In the genomic region with DNA sequence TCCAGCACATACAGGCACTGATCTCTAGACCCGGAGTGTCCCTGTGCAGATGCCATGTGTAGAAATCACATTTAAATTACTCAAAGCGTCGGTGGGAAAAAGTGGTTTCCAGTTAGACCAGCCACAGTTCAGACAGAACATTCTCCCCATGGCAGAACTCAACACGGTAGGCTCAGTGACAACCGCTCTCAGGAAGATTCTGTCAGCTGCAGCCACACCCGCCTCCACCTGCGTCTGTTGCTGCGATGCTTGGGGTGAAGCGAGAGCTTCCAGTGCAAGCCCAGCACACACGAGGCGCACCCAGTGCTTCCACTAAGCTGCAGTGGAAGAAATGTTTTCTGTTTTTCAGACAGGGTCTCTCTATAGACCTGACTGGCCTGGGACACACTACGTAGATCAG, we compare ENCODE assay signal across 16 mouse cellular contexts. TPM values are rescaled to one million over a fixed set of nuclear protein-coding genes. Genes with fewer than 3 reads are reported as not detected.
DNase-seq lines count a peak whose midpoint lies in the region; TF ChIP-seq lines count a peak whose summit lies in the region.
"Had no signal": no experiment of that assay in that cellular context is flagged by ENCODE, and none has a peak within 500 bp of the region (broad histone marks: within the 10 kb centered on the region; RNA-seq: fewer than 3 reads in every experiment).

No protein-coding gene starts in this region.

- H3K4me3 ChIP-seq in left cerebral cortex, adult 2 months = no peak overlapping the region
- H3K4me3 ChIP-seq: forebrain, embryonic 13.5 days; gastrocnemius, adult 2 months; hindbrain, embryonic 12.5 days had no signal

- peak overlapping the region; percentile 42 for H3K27ac ChIP-seq in left cerebral cortex, adult 2 months
- H3K27ac ChIP-seq: forebrain, embryonic 13.5 days; gastrocnemius, adult 2 months had no signal

- peak; percentile 74 to 79 for DNase-seq in frontal cortex, adult 2 months (ENCODE audit: extremely low spot score in 1 of 2, low spot score in 1 of 2)
- no peak for DNase-seq in frontal cortex, postnatal 25 days (ENCODE audit: low spot score in 2 of 2)
- DNase-seq in left cerebral cortex, adult 2 months (ENCODE audit: extremely low spot score in 1 of 2, low spot score in 2 of 2) = no peak
- no peak for DNase-seq in left cerebral cortex, postnatal 4 days
- DNase-seq in brain, adult 2 months (ENCODE audit: low read depth, low spot score) = peak; percentile 84
- DNase-seq in telencephalon, adult 2 months (ENCODE audit: low read depth, low spot score) = peak; percentile 67
- DNase-seq: adrenal gland, postnatal 14 days; cerebellum, adult 2 months; cerebellum, postnatal 14 days; embryo, embryonic 11 days; gastrocnemius, adult 2 months; gastrocnemius, postnatal 25 days; heart, postnatal 10 days; heart, postnatal 4 days had no signal

- no peak for TF ChIP-seq CTCF in left cerebral cortex, adult 2 months (IDR thresholded peaks at IDR 0.05)

- intact Hi-C loops in left cerebral cortex, adult 2 months (cut with DNase I) = no loop called here
- intact Hi-C loops in left cerebral cortex, postnatal 4 days (cut with DNase I) = no loop called here

RNA-seq across cellular contexts. Expression of a gene that starts 13.4 kb away (rescaled TPM):
- polyA plus RNA-seq in frontal cortex, adult 2 months (2012; rRNA removed) = 2.2 TPM in 2 replicates
- 1 to 10 TPM in 1 of 2 experiments, under 1 TPM in 1; 0.95 to 2.2 TPM for total RNA-seq in left cerebral cortex, adult 2 months (2021)
- 1 to 10 TPM in 1 of 2 experiments, under 1 TPM in 1; 0.95 to 1.1 TPM for total RNA-seq in left cerebral cortex, postnatal 4 days (2021)

RNA-seq across cellular contexts. Expression of a gene that starts 19.1 kb away (rescaled TPM):
- 51.9 and 61.9 TPM in 2 replicates for polyA plus RNA-seq in frontal cortex, adult 2 months (2012; rRNA removed)
- 10 to 100 TPM; 60.9 to 65.6 TPM for total RNA-seq in left cerebral cortex, adult 2 months (2021)
- total RNA-seq in left cerebral cortex, postnatal 4 days (2021) = 100 to 1,000 TPM in 1 of 2 experiments, 10 to 100 TPM in 1; 98.7 to 107 TPM

RNA-seq across cellular contexts. Expression of a gene that starts 27.4 kb away (rescaled TPM):
- 86.3 and 90.2 TPM in 2 replicates for polyA plus RNA-seq in frontal cortex, adult 2 months (2012; rRNA removed)
- 10 to 100 TPM; 84.6 to 88.2 TPM for total RNA-seq in left cerebral cortex, adult 2 months (2021)
- 10 to 100 TPM; 74.7 to 77.4 TPM for total RNA-seq in left cerebral cortex, postnatal 4 days (2021)

RNA-seq across cellular contexts. Expression of a gene that starts 35.1 kb away (rescaled TPM):
- 27.2 and 30.6 TPM in 2 replicates for polyA plus RNA-seq in frontal cortex, adult 2 months (2012; rRNA removed)
- 10 to 100 TPM; 19.9 to 20.2 TPM for total RNA-seq in left cerebral cortex, adult 2 months (2021)
- total RNA-seq in left cerebral cortex, postnatal 4 days (2021) = 10 to 100 TPM; 39.1 to 39.7 TPM

Comparison
In these comparisons a context has a peak if more than half of its experiments do, and no peak if none do; other contexts are left out.
1. DNase-seq: peak in frontal cortex, adult 2 months (2 of 2), brain, adult 2 months (single experiment) and telencephalon, adult 2 months (single experiment); none in frontal cortex, postnatal 25 days (0 of 2), left cerebral cortex, adult 2 months (0 of 2) and left cerebral cortex, postnatal 4 days (single experiment).